Mouse (Mus musculus): Measurements from ENCODE around the gene Hmcn2. TPM values are rescaled to one million over a fixed set of nuclear protein-coding genes. Genes with fewer than 3 reads are reported as not detected.

Gene Hmcn2
- 137 and 167 TPM in 2 replicates for polyA plus RNA-seq (2012; rRNA removed; ENCODE audit: low replicate concordance)

GRCm38 (mm10) chr2:31314007-31314465, at the start of gene Hmcn2:
Gene Hmcn2, plus strand, starts transcription at chr2:31314415.

GRCm38 (mm10) chr2:31469931-31470682, 155.9 kb downstream of the Hmcn2 start, which contains the start of gene Ass1:
Gene Ass1, plus strand, starts transcription at chr2:31470207.

Other genes starting within 250 kb of the Hmcn2 start
- 21.3 and 28.8 TPM in 2 replicates for gene Fnbp1, start 172.4 kb upstream of the Hmcn2 start, polyA plus RNA-seq (2012; rRNA removed; ENCODE audit: low replicate concordance)
- gene Gpr107, start 162.1 kb upstream of the Hmcn2 start, polyA plus RNA-seq (2012; rRNA removed; ENCODE audit: low replicate concordance), result 19.3 and 26.8 TPM in 2 replicates
- gene Ncs1, start 68.6 kb upstream of the Hmcn2 start, polyA plus RNA-seq (2012; rRNA removed; ENCODE audit: low replicate concordance), result 1.1 and 1.2 TPM in 2 replicates
- 3.6 and 4.8 TPM in 2 replicates for gene Ass1, start 155.8 kb downstream of the Hmcn2 start, polyA plus RNA-seq (2012; rRNA removed; ENCODE audit: low replicate concordance)

All from duodenum, adult 2 months (tissue).